Mouse (Mus musculus) monocyte, adult 5-6 weeks (primary cell): ENCODE data around the gene Spop. TPM values are rescaled to one million over a fixed set of nuclear protein-coding genes. Genes with fewer than 3 reads are reported as not detected.

Experiments used
- ATAC-seq: fragments of 153-309, 156-312 bp; replicated peaks from 2 replicates; pipeline ENCODE4 v1.8.0; 2017; ENCODE audit warnings: mild to moderate bottlenecking; ENCODE audit not compliant: low TSS enrichment, insufficient number of reproducible peaks, severe bottlenecking, poor library complexity, low FRiP score
- total RNA-seq: library from RNA; stranded (forward); fragments of 200-1000, 200-491, 200-594 nt; gene quantifications from 3 replicates; pipeline ENCODE4 v1.2.3, GENCODE M21; 2017

The Spop gene
- total RNA-seq, 1 experiment from 2014 or later = 98.9 TPM

- ATAC-seq = no peak
These were observed 124.7 kb downstream of the Spop start for GRCm38 (mm10) chr11:95538378-95539104.

- no peak for ATAC-seq
These were observed 126.9 kb downstream of the Spop start for GRCm38 (mm10) chr11:95540637-95541385.

Other genes starting within 250 kb of the Spop start
- 0.87 TPM in 1 of 3 replicates, not detected in the others for gene Tac4, start 152.6 kb upstream of the Spop start, total RNA-seq
- 72.7 to 88.8 TPM (median 87.7 TPM) in 3 replicates for gene Kat7, start 103.8 kb upstream of the Spop start, total RNA-seq
- gene Fam117a, start 77.1 kb upstream of the Spop start, total RNA-seq = 18.7 to 46.1 TPM (median 31.6 TPM) in 3 replicates
- gene Slc35b1, start 29.4 kb upstream of the Spop start, total RNA-seq = 42.2 to 79.4 TPM (median 58.1 TPM) in 3 replicates
- not detected in 3 replicates for gene Nxph3, start 100.5 kb downstream of the Spop start, total RNA-seq
- gene Ngfr, start 173.7 kb downstream of the Spop start, total RNA-seq = 0.21 to 1.3 TPM (median 0.58 TPM) in 3 replicates